Mouse (Mus musculus) cerebral cortex, adult 2 months (tissue): ENCODE results near the gene Zfp661.

Experiments used
- WGBS: fragments of 180-500 bp; shearing (Covaris S2); methylation state at CpG from one replicate; pipeline ENCODE4 v1.1.7; 2018; 5-methylcytosine and 5-hydroxymethylcytosine counted together

Gene Zfp661

GRCm38 (mm10) chr2:127551078-127551477 lies 35.8 kb downstream of the Zfp661 start:
- WGBS, result 59% methylated on average over 5 of the region's 5 CpGs

DNA sequence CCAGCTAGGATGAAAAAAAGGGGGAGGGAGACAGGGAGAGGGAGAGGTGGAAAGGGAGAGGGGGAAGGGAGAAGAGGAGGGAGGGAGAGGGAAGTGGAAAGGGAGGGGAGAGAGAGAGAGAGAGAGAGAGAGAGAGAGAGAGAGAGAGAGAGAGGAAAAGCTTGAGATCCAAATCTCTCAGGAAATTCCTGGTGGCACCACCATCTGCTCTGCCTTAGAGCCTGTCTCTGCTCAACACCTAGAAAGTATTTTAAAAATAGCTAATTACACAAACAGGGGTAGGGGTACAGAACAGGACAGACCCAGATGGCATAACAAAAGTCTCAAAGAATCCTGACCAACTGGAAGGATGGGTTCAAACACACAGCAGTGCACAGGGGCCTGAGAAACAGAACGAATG lies 36.4 kb downstream of the Zfp661 start:
- 73% methylated on average over 1 of the region's 1 CpGs for WGBS

- 86% methylated on average over 5 of the region's 5 CpGs for WGBS
Measured at GRCm38 (mm10) chr2:127548342-127549074, 38.4 kb downstream of the Zfp661 start.

DNA sequence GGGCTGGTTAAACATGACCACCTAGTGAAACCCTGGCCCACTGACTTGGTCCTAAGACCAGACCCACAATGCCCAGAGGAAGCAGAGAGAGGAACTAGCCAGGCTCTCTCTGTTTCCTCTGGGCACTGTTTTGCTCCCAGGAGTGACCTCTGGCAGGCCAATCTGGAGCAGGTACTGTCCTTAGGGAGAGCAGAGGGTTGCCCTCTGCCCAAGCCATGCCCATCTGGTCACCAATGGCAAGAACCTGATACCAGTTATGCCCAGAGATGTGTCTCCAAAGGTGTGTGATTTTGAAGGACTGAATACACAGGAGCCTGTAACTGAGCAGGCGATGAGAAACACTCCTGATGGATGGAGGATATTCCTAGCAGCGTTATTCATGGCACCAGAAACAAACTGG lies 45.2 kb downstream of the Zfp661 start:
- WGBS, result 88% methylated on average over 2 of the region's 2 CpGs

- 38% methylated on average over 29 of the region's 29 CpGs for WGBS
Measured at GRCm38 (mm10) chr2:127541185-127541584, 45.7 kb downstream of the Zfp661 start, which contains the start of gene Prom2. Gene Prom2, minus strand, starts transcription at chr2:127541467.

DNA sequence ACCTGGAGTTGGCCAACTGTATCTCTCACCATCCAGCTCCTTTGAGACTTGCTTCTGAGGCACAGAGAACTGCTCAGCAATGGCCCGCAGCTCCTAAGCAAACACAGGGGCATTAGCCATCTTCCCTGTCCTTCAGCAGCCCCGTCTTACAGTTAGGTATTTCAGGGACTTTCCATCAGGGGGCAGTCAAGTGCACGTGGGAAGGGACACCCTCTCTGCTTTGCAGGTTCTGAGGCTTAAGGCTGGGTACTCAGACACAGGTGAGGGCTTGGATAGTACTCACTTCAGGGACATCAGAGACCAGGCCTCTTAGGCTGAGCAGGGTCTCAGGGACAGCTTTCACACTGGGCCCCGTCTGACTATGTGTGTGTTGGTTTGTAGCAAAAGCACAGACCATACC lies 47.4 kb downstream of the Zfp661 start:
- WGBS, result 43% methylated on average over 4 of the region's 4 CpGs

- WGBS, result 34% methylated on average over 3 of the region's 3 CpGs
Measured at GRCm38 (mm10) chr2:127537548-127537947, 49.3 kb downstream of the Zfp661 start.

DNA sequence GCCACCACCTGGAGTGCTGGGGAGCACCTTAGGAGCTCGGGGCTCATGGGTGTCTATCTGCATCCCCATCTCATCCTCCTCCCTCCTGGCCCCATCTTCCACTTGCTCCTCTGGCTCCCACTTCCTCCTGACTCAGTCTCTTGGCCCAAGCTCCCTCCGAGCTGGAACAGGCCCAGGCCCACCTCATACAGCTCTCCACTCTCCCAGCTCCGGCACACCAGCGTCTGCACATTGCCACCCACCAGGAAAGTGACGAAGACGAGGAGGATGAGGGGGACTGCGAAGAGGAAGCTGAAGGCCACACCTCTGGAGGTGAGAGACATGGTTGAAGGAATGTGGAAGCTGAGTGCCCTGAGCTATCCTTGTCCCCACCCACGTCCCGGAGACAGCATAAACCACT lies 51.5 kb downstream of the Zfp661 start:
- WGBS, result 46% methylated on average over 9 of the region's 9 CpGs

DNA sequence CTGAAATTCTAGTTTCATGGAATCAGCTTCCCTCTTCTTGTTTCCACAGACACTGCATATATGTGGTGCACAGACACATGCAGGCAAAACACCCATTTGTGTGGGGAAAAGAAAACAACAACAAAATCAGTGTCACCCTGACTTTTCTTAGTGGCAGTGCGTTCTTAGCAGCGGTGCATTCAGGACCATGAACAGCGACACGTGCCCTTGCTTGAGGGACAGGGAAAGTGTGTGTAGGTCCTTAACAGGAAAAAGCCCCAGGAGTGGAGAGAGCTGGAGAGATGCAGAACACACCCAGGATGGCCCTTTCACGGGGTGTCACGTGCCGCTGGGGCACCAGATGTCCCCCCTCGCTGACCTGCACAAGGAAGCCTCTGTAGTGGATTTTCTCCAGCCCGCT lies 54.5 kb downstream of the Zfp661 start:
- 41% methylated on average over 9 of the region's 9 CpGs for WGBS

DNA sequence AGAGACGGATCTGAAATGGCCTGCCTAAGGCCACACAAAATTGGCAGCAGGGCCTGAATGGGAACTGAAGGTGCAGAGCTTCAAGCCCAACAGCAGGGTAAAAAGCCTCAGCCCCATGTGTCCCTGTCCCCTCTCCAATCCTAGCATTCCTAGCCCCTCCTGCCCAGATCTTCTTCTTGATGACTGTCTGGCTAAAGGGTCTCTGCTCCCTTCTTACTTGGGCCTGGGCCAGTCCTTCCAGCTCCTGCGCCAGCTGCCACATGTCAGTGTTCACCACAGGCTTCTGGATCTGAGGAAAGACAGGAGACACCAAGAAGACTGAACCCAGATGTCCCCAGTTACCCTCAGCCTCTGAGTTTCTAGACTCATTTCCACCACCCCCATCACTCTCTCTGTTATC lies 55.3 kb downstream of the Zfp661 start:
- 92% methylated on average over 2 of the region's 2 CpGs for WGBS

- 85% methylated on average over 3 of the region's 3 CpGs for WGBS
Measured at GRCm38 (mm10) chr2:127530418-127530817, 56.5 kb downstream of the Zfp661 start.

GRCm38 (mm10) chr2:127525004-127525775 lies 61.7 kb downstream of the Zfp661 start:
- WGBS, result 88% methylated on average over 3 of the region's 3 CpGs
